Mouse (Mus musculus): ENCODE results near the gene Phactr2. TPM values are rescaled to one million over a fixed set of nuclear protein-coding genes. Genes with fewer than 3 reads are reported as not detected.

Gene Phactr2
- total RNA-seq, 2 experiments from 2014 or later: 21.3 to 25.7 TPM

- no peak for DNase-seq
- intact Hi-C loops (cut with DNase I; ENCODE audit: low total_unique reads): no loop called here
Measured at GRCm38 (mm10) chr10:13453200-13453990, 20.8 kb downstream of the Phactr2 start.

GRCm38 (mm10) chr10:13451640-13452039, 22.6 kb downstream of the Phactr2 start:
- DNase-seq: no peak
- intact Hi-C loops (cut with DNase I; ENCODE audit: low total_unique reads): no loop called here

GRCm38 (mm10) chr10:13448283-13449045, 25.7 kb downstream of the Phactr2 start:
- intact Hi-C loops (cut with DNase I; ENCODE audit: low total_unique reads): no loop called here
- DNase-seq: no peak

GRCm38 (mm10) chr10:13446791-13447249, 27.4 kb downstream of the Phactr2 start:
- DNase-seq: peak; percentile 43
- intact Hi-C loops (cut with DNase I; ENCODE audit: low total_unique reads): no loop called here

- DNase-seq: no peak
- intact Hi-C loops (cut with DNase I; ENCODE audit: low total_unique reads): no loop called here
Measured at GRCm38 (mm10) chr10:13444257-13444656, 30.0 kb downstream of the Phactr2 start.

- no peak for DNase-seq
- intact Hi-C loops (cut with DNase I; ENCODE audit: low total_unique reads): no loop called here
Measured at GRCm38 (mm10) chr10:13443647-13444046, 30.6 kb downstream of the Phactr2 start.

GRCm38 (mm10) chr10:13440292-13440691, 33.9 kb downstream of the Phactr2 start:
- intact Hi-C loops (cut with DNase I; ENCODE audit: low total_unique reads): no loop called here
- DNase-seq: no peak

GRCm38 (mm10) chr10:13438118-13438821, 35.9 kb downstream of the Phactr2 start:
- no peak for DNase-seq
- intact Hi-C loops (cut with DNase I; ENCODE audit: low total_unique reads): no loop called here

- no peak for DNase-seq
- intact Hi-C loops (cut with DNase I; ENCODE audit: low total_unique reads): no loop called here
Measured at GRCm38 (mm10) chr10:13437011-13437410, 37.2 kb downstream of the Phactr2 start.

GRCm38 (mm10) chr10:13433016-13433415, 41.2 kb downstream of the Phactr2 start:
- DNase-seq: no peak
- intact Hi-C loops (cut with DNase I; ENCODE audit: low total_unique reads): loop anchor here (5.0 kb wide), 2 partner anchors 346 to 416 kb away; no protein-coding TSS in a partner anchor

GRCm38 (mm10) chr10:13431641-13432540, 42.3 kb downstream of the Phactr2 start:
- DNase-seq: no peak
- intact Hi-C loops (cut with DNase I; ENCODE audit: low total_unique reads): loop anchor here (5.0 kb wide), 2 partner anchors 345 to 415 kb away; no protein-coding TSS in a partner anchor

- peak; percentile 56 for DNase-seq
- intact Hi-C loops (cut with DNase I; ENCODE audit: low total_unique reads): loop anchor here (5.0 kb wide), 2 partner anchors 342 to 412 kb away; no protein-coding TSS in a partner anchor
Measured at GRCm38 (mm10) chr10:13429766-13430165, 44.4 kb downstream of the Phactr2 start.

GRCm38 (mm10) chr10:13429240-13429639, 45.0 kb downstream of the Phactr2 start:
- intact Hi-C loops (cut with DNase I; ENCODE audit: low total_unique reads): no loop called here
- peak; percentile 44 for DNase-seq

GRCm38 (mm10) chr10:13428536-13428935, 45.7 kb downstream of the Phactr2 start:
- DNase-seq: no peak
- intact Hi-C loops (cut with DNase I; ENCODE audit: low total_unique reads): no loop called here

GRCm38 (mm10) chr10:13427599-13427998, 46.6 kb downstream of the Phactr2 start:
- no peak for DNase-seq
- intact Hi-C loops (cut with DNase I; ENCODE audit: low total_unique reads): no loop called here

GRCm38 (mm10) chr10:13425198-13425597, 49.0 kb downstream of the Phactr2 start:
- intact Hi-C loops (cut with DNase I; ENCODE audit: low total_unique reads): no loop called here
- DNase-seq: peak; percentile 71

- DNase-seq: no peak
Measured at GRCm38 (mm10) chr10:13424508-13424907, 49.7 kb downstream of the Phactr2 start.

GRCm38 (mm10) chr10:13424015-13424414, 50.2 kb downstream of the Phactr2 start:
- no peak for DNase-seq
- intact Hi-C loops (cut with DNase I; ENCODE audit: low total_unique reads): no loop called here

More at GRCm38 (mm10) chr10:13424508-13424907, 49.7 kb downstream of the Phactr2 start:
- intact Hi-C loops (cut with DNase I; ENCODE audit: low total_unique reads): no loop called here

- intact Hi-C loops (cut with DNase I; ENCODE audit: low total_unique reads): no loop called here
- DNase-seq: no peak
Measured at GRCm38 (mm10) chr10:13422121-13422520, 52.1 kb downstream of the Phactr2 start.
